Mouse (Mus musculus) olfactory bulb, adult 2 months (tissue): ENCODE results near the gene Spcs3. TPM values are rescaled to one million over a fixed set of nuclear protein-coding genes. Genes with fewer than 3 reads are reported as not detected.
A peak's percentile ranks its signal among the peaks of the same experiment; 100 is the strongest.

Experiments
- H3K27ac ChIP-seq: fragments of 200-500 bp; 2 replicates; pipeline ENCODE4 v1.5.1; 2012; ENCODE audit warnings: low read depth, low read length; ENCODE audit not compliant: insufficient read depth
- H3K4me1 ChIP-seq: fragments of 200-500 bp; 2 replicates; pipeline ENCODE4 v1.6.1; 2012; ENCODE audit warnings: low read length; ENCODE audit not compliant: control insufficient read depth, insufficient read depth
- H3K4me3 ChIP-seq: fragments of 200-500 bp; 2 replicates; pipeline ENCODE4 v1.5.1; 2012; ENCODE audit warnings: mild to moderate bottlenecking, low read depth, low read length, moderate library complexity; ENCODE audit not compliant: insufficient read depth
- CTCF ChIP-seq: fragments of 200-500 bp; IDR thresholded peaks from 2 replicates; pipeline ENCODE4 v1.5.1; 2012; ENCODE audit warnings: low read depth, mild to moderate bottlenecking, low read length, moderate library complexity; ENCODE audit not compliant: insufficient read depth
- POLR2A ChIP-seq: fragments of 200-500 bp; IDR thresholded peaks from 2 replicates; pipeline ENCODE4 v1.6.1; 2012; ENCODE audit warnings: mild to moderate bottlenecking, low read depth, low read length, moderate library complexity; ENCODE audit not compliant: insufficient read depth
- WGBS: fragments of 180-500 bp; shearing (Covaris S2); methylation state at CpG from one replicate; pipeline ENCODE4 v1.1.7; 2018; 5-methylcytosine and 5-hydroxymethylcytosine counted together
- polyA plus RNA-seq: library from polyadenylated mRNA; stranded (reverse); fragments of >200 nt; gene quantifications from 2 replicates; pipeline ENCODE4 v1.2.4, GENCODE M21; 2012; ENCODE audit warnings: low replicate concordance; ENCODE audit not compliant: missing spikeins, insufficient read depth, insufficient read length

Gene Spcs3
- polyA plus RNA-seq, 1 experiment = not detected

DNA sequence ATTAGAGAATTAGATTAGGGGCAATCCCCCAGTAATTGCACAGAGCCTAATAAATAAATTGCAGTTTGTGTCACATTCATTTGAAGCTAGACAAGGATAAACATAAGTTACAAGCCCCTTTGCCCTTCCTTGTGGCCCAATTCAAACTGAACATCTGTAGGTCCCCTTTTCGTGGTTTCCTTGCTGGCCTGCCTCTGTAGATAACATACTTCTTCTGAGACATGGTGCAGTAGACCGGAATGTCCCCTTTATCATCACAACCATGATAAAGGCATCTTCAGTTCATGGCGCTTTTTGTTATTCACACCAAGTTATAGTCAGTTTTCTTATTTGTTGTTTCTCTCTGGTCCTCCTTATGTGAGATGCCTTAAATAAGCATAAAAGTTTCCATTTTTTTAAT is 18.0 kb downstream of the Spcs3 start:
- no peak for TF ChIP-seq POLR2A
- TF ChIP-seq CTCF = no peak
- H3K27ac ChIP-seq = no peak overlapping the region
- WGBS = 73% methylated on average over 3 of the region's 3 CpGs
- H3K4me1 ChIP-seq = no peaks in the 10 kb centered on the region
- no peak overlapping the region for H3K4me3 ChIP-seq

GRCm38 (mm10) chr8:54509221-54509721 is 20.5 kb downstream of the Spcs3 start:
- H3K4me1 ChIP-seq = no peaks in the 10 kb centered on the region
- H3K27ac ChIP-seq = no peak overlapping the region
- peak overlapping the region; percentile 26; the same call in 1 of the 2 replicates for H3K4me3 ChIP-seq
- TF ChIP-seq POLR2A = no peak
- no peak for TF ChIP-seq CTCF
- 2% methylated on average over 10 of the region's 10 CpGs for WGBS

GRCm38 (mm10) chr8:54508814-54509213 is 21.0 kb downstream of the Spcs3 start:
- WGBS = 1% methylated on average over 9 of the region's 11 CpGs
- H3K4me3 ChIP-seq = peak overlapping the region; percentile 26; the same call in 1 of the 2 replicates
- H3K4me1 ChIP-seq = no peaks in the 10 kb centered on the region
- no peak overlapping the region for H3K27ac ChIP-seq
- TF ChIP-seq CTCF (no peak), POLR2A (no peak)

DNA sequence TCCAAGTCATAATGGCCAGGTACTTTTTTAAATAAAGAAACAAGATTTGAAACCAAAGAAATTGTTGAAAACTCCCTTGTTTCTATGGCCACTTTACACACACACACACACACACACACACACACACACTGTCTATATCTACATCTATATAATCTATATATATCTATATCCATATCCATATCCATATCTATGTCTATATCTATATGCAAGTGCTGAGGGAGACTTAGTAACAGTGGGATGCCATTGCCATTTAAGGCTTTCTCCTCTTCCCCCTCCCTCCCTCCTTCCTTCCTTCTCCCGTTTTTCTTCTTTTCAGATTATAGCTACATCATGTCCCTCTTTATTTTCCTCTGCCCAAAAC is 21.7 kb downstream of the Spcs3 start:
- H3K4me1 ChIP-seq = no peaks in the 10 kb centered on the region
- H3K4me3 ChIP-seq = no peak overlapping the region
- H3K27ac ChIP-seq = no peak overlapping the region
- 4% methylated on average over 1 of the region's 1 CpGs for WGBS
- no peak for TF ChIP-seq POLR2A
- no peak for TF ChIP-seq CTCF

GRCm38 (mm10) chr8:54507428-54508095 is 22.2 kb downstream of the Spcs3 start:
- WGBS = 33% methylated on average over 6 of the region's 6 CpGs
- TF ChIP-seq POLR2A (no peak), CTCF (no peak)
- no peak overlapping the region for H3K27ac ChIP-seq
- no peak overlapping the region for H3K4me3 ChIP-seq
- no peaks in the 10 kb centered on the region for H3K4me1 ChIP-seq

DNA sequence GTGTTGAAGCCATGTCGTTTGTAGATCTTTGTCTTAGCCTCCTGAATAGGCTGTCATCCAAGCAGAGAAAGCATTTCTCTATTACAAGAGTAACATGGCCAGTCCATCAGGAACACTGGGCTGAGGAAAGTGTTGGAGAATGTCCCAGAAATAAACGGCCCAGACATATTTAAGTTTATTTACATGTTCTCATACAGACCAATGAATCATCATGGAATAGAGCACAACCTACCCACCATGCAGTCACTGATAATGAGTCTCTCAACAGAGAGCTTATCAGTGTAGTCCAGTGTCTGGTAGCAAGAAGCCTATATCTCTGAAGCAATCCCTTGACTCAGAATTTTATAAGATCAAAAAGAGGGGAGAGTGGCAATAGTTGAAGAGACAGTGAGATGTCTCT is 24.7 kb downstream of the Spcs3 start:
- Histone ChIP-seq H3K27ac (no peak overlapping the region), H3K4me3 (no peak overlapping the region), H3K4me1 (no peaks in the 10 kb centered on the region)
- WGBS = 49% methylated on average over 2 of the region's 2 CpGs
- no peak for TF ChIP-seq CTCF
- TF ChIP-seq POLR2A = no peak

- 28% methylated on average over 7 of the region's 7 CpGs for WGBS
- TF ChIP-seq POLR2A (no peak), CTCF (no peak)
These were observed 26.7 kb downstream of the Spcs3 start for GRCm38 (mm10) chr8:54503104-54503503.

GRCm38 (mm10) chr8:54493915-54494314 is 35.9 kb downstream of the Spcs3 start:
- no peaks in the 10 kb centered on the region for H3K4me1 ChIP-seq
- H3K27ac ChIP-seq = no peak overlapping the region
- no peak for TF ChIP-seq POLR2A
- no peak for TF ChIP-seq CTCF
- no peak overlapping the region for H3K4me3 ChIP-seq
- 38% methylated on average over 3 of the region's 3 CpGs for WGBS

More at GRCm38 (mm10) chr8:54503104-54503503, 26.7 kb downstream of the Spcs3 start:
- H3K4me1 ChIP-seq = no peaks in the 10 kb centered on the region
- no peak overlapping the region for H3K4me3 ChIP-seq
- no peak overlapping the region for H3K27ac ChIP-seq

- no peak overlapping the region for H3K4me3 ChIP-seq
- no peak for TF ChIP-seq POLR2A
- no peak for TF ChIP-seq CTCF
- no peaks in the 10 kb centered on the region for H3K4me1 ChIP-seq
- 7% methylated on average over 6 of the region's 6 CpGs for WGBS
- no peak overlapping the region for H3K27ac ChIP-seq
These were observed 36.7 kb downstream of the Spcs3 start for GRCm38 (mm10) chr8:54493110-54493509.
